Mouse (Mus musculus) G1E (cell line): ENCODE results near the gene Cacna1s. TPM values are rescaled to one million over a fixed set of nuclear protein-coding genes. Genes with fewer than 3 reads are reported as not detected.

Experiments
- ATAC-seq: 2 replicates; pipeline ENCODE4 v1.8.0; 2016; ENCODE audit warnings: mild to moderate bottlenecking; ENCODE audit not compliant: insufficient number of reproducible peaks, poor library complexity, low FRiP score, severe bottlenecking; ENCODE audit errors: extremely low read depth
- DNase-seq: peaks from one replicate; pipeline ENCODE4 v3.0.0; 2012; ENCODE audit warnings: low spot score
- H3K27me3 ChIP-seq: 2 replicates; pipeline ENCODE4 v1.6.1; 2012; ENCODE audit warnings: mild to moderate bottlenecking, low read length, inconsistent platforms; ENCODE audit not compliant: insufficient read depth
- H3K36me3 ChIP-seq: replicated peaks from 2 replicates; pipeline ENCODE3; 2012; ENCODE audit warnings: mild to moderate bottlenecking, inconsistent platforms
- H3K4me1 ChIP-seq: 2 replicates; pipeline ENCODE4 v1.6.1; 2012; ENCODE audit warnings: low read depth, low read length, inconsistent platforms, mixed read lengths; ENCODE audit not compliant: insufficient read depth
- H3K4me3 ChIP-seq: 2 replicates; pipeline ENCODE4 v1.5.1; 2012; ENCODE audit warnings: low read depth, mild to moderate bottlenecking, inconsistent platforms, low read length, moderate library complexity, mixed read lengths
- H3K9me3 ChIP-seq: replicated peaks from 2 replicates; pipeline ENCODE4 v1.6.1; 2012; ENCODE audit warnings: inconsistent platforms
- CTCF ChIP-seq: IDR thresholded peaks from 2 replicates; pipeline ENCODE4 v1.5.1; 2012; ENCODE audit warnings: low read depth, low read length, inconsistent platforms, mixed read lengths
- GATA1 ChIP-seq: IDR thresholded peaks from 2 replicates; pipeline ENCODE4 v1.6.1; 2012; ENCODE audit warnings: borderline replicate concordance, low read length, inconsistent platforms, mixed read lengths
- GATA2 ChIP-seq: IDR thresholded peaks from 2 replicates; pipeline ENCODE4 v1.6.1; 2012; ENCODE audit warnings: low read depth, low read length, inconsistent platforms, borderline replicate concordance
- POLR2AphosphoS5 ChIP-seq: IDR thresholded peaks from 2 replicates; pipeline ENCODE4 v1.6.1; 2012; ENCODE audit warnings: low read depth, low read length, inconsistent platforms; ENCODE audit not compliant: insufficient replicate concordance
- TAL1 ChIP-seq: conservative IDR thresholded peaks from 2 replicates; pipeline ENCODE4 v1.6.1; 2012; ENCODE audit warnings: low read depth, low read length, inconsistent platforms, mixed read lengths
- polyA plus RNA-seq: library from polyadenylated mRNA; stranded (reverse); fragments of >175 nt; gene quantifications from 2 replicates; pipeline ENCODE4 v1.2.3, GENCODE M21; 2012
- total RNA-seq, 2 experiments: library from RNA; stranded (forward) in 1 of 2; stranded (reverse) in 1 of 2; fragments of 200-1000 nt in 1 of 2; fragments of >200 nt in 1 of 2; fragmentation: Nextera tagmentation in 1 of 2; gene quantifications; 2 replicates each; pipeline ENCODE4 v1.2.3; 2014 to 2017

Cacna1s gene
- total and polyA plus RNA-seq, 3 experiments, result 0.11 TPM; not detected in 2

- Histone ChIP-seq H3K4me3 (peak overlapping the region; percentile 8; the same call in 1 of the 2 replicates), H3K27me3 (peaks cover 18% of the 10 kb centered on the region), H3K4me1 (peaks cover 56% of the 10 kb centered on the region), H3K9me3 (peaks cover 5% of the 10 kb centered on the region), H3K36me3 (no peaks in the 10 kb centered on the region)
- ATAC-seq (peak; percentile 18; the same call in 1 of the 2 replicates), DNase-seq (peak; percentile 59)
- TF ChIP-seq GATA2, result no peak
- no peak for TF ChIP-seq CTCF
- no peak for TF ChIP-seq POLR2AphosphoS5
- no peak for TF ChIP-seq GATA1
- TF ChIP-seq TAL1, result peak; percentile 40
Measured at GRCm38 (mm10) chr1:136102981-136103380, 50.4 kb downstream of the Cacna1s start.

- ATAC-seq, result no peak
- TF ChIP-seq GATA1 (no peak), CTCF (no peak), TAL1 (no peak), GATA2 (no peak), POLR2AphosphoS5 (no peak)
- no peak overlapping the region; the same call in 1 of the 2 replicates for H3K4me3 ChIP-seq
- DNase-seq, result no peak
- peaks cover 19% of the 10 kb centered on the region for H3K27me3 ChIP-seq
- H3K9me3 ChIP-seq, result peaks cover 5% of the 10 kb centered on the region
- peaks cover 60% of the 10 kb centered on the region for H3K4me1 ChIP-seq
- no peaks in the 10 kb centered on the region for H3K36me3 ChIP-seq
Measured at GRCm38 (mm10) chr1:136103696-136104095, 51.1 kb downstream of the Cacna1s start.

GRCm38 (mm10) chr1:136104741-136105140 is 52.2 kb downstream of the Cacna1s start:
- H3K4me1 ChIP-seq, result peaks cover 58% of the 10 kb centered on the region
- H3K36me3 ChIP-seq, result no peaks in the 10 kb centered on the region
- DNase-seq (no peak), ATAC-seq (no peak)
- H3K27me3 ChIP-seq, result peaks cover 22% of the 10 kb centered on the region
- TF ChIP-seq GATA1 (no peak), POLR2AphosphoS5 (no peak), CTCF (no peak), TAL1 (no peak), GATA2 (no peak)
- peaks cover 3% of the 10 kb centered on the region for H3K9me3 ChIP-seq
- no peak overlapping the region for H3K4me3 ChIP-seq

- H3K27me3 ChIP-seq, result peaks cover 48% of the 10 kb centered on the region
Measured at GRCm38 (mm10) chr1:136109464-136109863, 56.9 kb downstream of the Cacna1s start.

GRCm38 (mm10) chr1:136116183-136116582 is 63.6 kb downstream of the Cacna1s start:
- no peak for DNase-seq
- ATAC-seq, result no peak
- Histone ChIP-seq H3K4me1 (peaks cover 38% of the 10 kb centered on the region), H3K4me3 (no peak overlapping the region), H3K36me3 (no peaks in the 10 kb centered on the region), H3K27me3 (peaks cover 43% of the 10 kb centered on the region), H3K9me3 (peaks cover 2% of the 10 kb centered on the region)
- peak; percentile 91 for TF ChIP-seq CTCF
- no peak for TF ChIP-seq TAL1

More at GRCm38 (mm10) chr1:136109464-136109863, 56.9 kb downstream of the Cacna1s start:
- TF ChIP-seq GATA2 (no peak), TAL1 (no peak), CTCF (no peak), GATA1 (no peak), POLR2AphosphoS5 (no peak)
- DNase-seq (no peak), ATAC-seq (no peak)
- Histone ChIP-seq H3K36me3 (no peaks in the 10 kb centered on the region), H3K9me3 (peaks cover 2% of the 10 kb centered on the region), H3K4me3 (no peak overlapping the region), H3K4me1 (peaks cover 33% of the 10 kb centered on the region)

GRCm38 (mm10) chr1:136117069-136117468 is 64.5 kb downstream of the Cacna1s start:
- DNase-seq (no peak), ATAC-seq (no peak)
- Histone ChIP-seq H3K27me3 (peaks cover 37% of the 10 kb centered on the region), H3K36me3 (no peaks in the 10 kb centered on the region), H3K4me3 (no peak overlapping the region), H3K4me1 (peaks cover 38% of the 10 kb centered on the region), H3K9me3 (peaks cover 2% of the 10 kb centered on the region)
- no peak for TF ChIP-seq CTCF
- TF ChIP-seq GATA2, result no peak
- no peak for TF ChIP-seq TAL1
- no peak for TF ChIP-seq GATA1
- TF ChIP-seq POLR2AphosphoS5, result no peak

- H3K4me1 ChIP-seq, result peaks cover 33% of the 10 kb centered on the region
- ATAC-seq (no peak), DNase-seq (no peak)
- no peaks in the 10 kb centered on the region for H3K9me3 ChIP-seq
- H3K4me3 ChIP-seq, result no peak overlapping the region
- TF ChIP-seq GATA1, result no peak
- no peak for TF ChIP-seq POLR2AphosphoS5
- no peak for TF ChIP-seq CTCF
- TF ChIP-seq GATA2, result no peak
- no peak for TF ChIP-seq TAL1
- H3K36me3 ChIP-seq, result no peaks in the 10 kb centered on the region
- H3K27me3 ChIP-seq, result peaks cover 41% of the 10 kb centered on the region
Measured at GRCm38 (mm10) chr1:136118875-136119274, 66.3 kb downstream of the Cacna1s start.
